Mouse (Mus musculus): ENCODE results near the gene Ddx42.
A peak's percentile ranks its signal among the peaks of the same experiment; 100 is the strongest.

Ddx42 gene

GRCm38 (mm10) chr11:106269060-106269431 is 52.3 kb downstream of the Ddx42 start:
- DNase-seq = peak; percentile 26

- DNase-seq = no peak
These were observed 54.5 kb downstream of the Ddx42 start for GRCm38 (mm10) chr11:106271131-106271793.

- DNase-seq = peak; percentile 22
These were observed 55.3 kb downstream of the Ddx42 start for GRCm38 (mm10) chr11:106271794-106272643.

GRCm38 (mm10) chr11:106272644-106273310 is 56.1 kb downstream of the Ddx42 start, which contains the start of gene Smarcd2:
Smarcd2 (minus strand) TSS chr11:106272972.
- peak; percentile 99 for DNase-seq

DNA sequence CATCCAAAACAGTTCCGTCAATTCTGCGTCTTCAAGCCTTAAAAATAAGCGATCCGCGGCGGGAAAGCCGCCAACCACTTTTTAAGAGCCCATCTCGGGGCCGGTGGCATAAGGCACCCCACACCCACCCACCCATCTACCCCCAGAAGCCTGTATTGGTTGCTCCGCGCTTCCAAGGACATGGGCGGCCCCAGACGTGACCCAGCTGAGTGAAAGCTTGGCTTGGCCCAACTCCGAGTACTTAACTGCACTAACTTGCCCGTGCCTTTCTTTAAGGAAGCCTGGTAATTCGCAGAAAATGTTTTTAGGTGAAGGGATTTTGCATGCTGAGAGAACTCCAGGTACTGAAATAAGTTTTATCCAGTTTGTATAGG is 56.6 kb downstream of the Ddx42 start:
- DNase-seq = no peak

DNA sequence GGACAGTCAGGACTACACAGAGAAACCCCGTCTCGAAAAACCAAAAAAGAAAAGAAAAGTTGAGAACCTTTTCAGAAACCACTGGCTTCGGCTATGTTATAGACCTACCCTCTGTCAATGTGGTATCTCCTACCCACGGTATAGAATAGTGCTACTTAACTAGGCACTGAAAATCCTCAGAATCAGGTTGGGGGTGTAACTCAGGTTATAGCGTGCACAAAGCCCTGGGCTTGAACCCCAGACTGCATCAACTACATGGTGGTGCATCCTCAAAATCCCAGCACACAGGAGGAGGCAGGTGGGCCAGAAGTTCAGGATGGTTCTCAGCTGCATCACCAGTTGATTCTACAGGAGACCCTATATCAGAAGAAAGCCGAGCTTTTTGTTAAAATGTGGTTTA is 57.1 kb downstream of the Ddx42 start:
- no peak for DNase-seq

GRCm38 (mm10) chr11:106274374-106274773 is 57.6 kb downstream of the Ddx42 start:
- no peak for DNase-seq

DNA sequence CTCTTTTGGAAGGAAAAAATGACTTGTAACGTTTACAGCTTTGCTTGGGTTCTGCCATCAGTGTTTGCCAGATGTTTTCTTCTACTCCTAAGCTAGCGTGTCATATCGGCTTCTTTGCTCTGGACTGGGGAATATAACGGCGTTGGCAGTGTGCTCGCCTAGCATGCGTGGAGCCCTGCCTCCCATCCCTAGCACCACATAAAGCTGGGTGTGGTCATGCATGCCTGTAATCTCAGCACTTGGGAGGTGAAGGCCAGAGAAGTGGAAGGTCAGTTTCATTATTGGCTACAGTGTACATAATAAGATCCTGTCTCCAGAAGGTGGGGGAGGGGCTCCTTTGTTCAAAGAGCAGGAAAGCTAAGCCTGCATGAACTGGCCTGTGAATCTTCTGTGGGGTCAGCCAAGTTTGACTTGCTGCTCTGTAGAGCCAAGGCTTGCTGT is 58.3 kb downstream of the Ddx42 start:
- DNase-seq = no peak

DNA sequence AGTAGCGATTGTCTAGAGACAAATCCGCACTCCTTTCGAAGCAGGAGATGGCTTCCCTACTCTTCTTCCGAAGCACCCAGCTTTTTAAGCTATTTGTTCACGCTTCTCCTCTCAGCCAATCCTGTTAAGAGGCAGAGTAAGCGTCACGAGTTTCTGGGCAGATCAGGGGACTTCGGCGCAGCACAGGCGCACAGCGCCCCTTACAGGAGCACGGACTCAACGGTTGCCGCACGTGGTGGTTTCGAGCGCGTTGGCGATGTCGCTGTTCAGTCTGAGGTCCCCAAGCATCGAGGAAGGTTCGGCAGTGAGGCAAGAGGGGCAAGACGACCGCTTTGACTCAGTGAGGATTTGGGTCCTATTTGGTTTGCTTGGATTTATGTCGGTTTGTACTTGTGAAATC is 59.7 kb downstream of the Ddx42 start, which contains the start of gene Tcam1:
Tcam1 (plus strand) TSS at position 219 of the 400 bp plus-strand sequence.
- DNase-seq = peak; percentile 96

DNA sequence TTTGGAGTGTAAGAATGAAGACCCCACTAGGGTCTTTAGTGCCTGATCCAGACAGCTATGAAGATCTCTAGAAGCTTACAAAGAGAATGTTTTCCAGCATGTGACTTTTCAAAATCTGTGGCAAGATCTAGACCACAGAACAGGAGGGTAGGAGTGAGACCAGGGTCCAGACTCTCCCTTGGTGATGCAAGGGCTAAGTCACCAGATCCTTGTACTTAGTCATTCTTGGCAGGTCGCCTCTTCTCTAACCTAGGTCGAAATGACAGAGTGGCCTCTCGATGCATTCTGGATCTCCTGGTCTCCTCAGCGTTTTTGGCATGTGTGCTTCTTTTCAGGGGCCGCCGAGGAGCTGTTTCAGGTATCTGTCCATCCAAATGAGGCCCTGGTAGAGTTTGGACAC is 65.7 kb downstream of the Ddx42 start:
- DNase-seq = no peak

GRCm38 (mm10) chr11:106283371-106283770 is 66.6 kb downstream of the Ddx42 start:
- no peak for DNase-seq

GRCm38 (mm10) chr11:106284126-106284525 is 67.4 kb downstream of the Ddx42 start:
- DNase-seq = no peak

- DNase-seq = no peak
These were observed 69.5 kb downstream of the Ddx42 start for GRCm38 (mm10) chr11:106286206-106286605.

- no peak for DNase-seq
These were observed 70.3 kb downstream of the Ddx42 start for GRCm38 (mm10) chr11:106286987-106287386.

- peak; percentile 51 for DNase-seq
These were observed 72.6 kb downstream of the Ddx42 start for GRCm38 (mm10) chr11:106289369-106289768.

DNA sequence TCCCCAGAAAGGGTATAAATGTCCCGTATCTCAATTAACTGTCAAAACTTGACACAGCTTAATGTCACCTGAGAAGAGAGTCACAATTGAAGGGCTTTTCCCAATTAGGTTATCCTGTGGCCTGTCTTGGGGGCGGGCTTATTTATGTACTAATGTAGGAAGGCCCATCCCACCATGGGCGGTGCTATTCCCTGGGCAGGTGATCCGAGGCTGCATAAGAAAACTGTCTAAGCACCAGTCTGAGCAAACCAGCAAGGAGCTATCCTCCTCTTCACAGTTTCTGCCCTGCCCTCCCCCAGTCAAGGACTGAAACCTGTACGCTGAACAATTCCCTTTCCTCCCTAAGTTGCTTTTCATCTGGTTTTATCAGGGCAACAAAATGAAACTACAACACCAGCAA is 73.7 kb downstream of the Ddx42 start:
- DNase-seq = no peak

DNA sequence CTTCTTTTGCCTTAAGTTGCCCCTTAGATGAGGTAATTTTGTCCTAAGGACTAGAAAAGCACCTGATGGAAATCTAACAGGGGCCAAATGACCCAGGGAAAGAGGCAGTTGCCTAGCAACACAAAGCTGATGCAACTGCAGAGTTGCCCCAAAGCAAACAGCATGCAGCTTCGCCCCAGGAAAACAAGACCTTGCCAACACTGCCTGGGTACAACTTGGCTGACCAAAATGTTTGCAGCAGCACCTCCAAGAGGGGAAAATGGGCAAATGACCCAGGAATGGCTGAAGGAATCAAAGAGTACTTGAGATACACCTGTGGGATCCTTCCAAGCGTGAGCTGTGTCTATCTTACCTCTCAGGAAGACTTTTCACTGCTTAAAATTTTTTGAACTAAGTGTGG is 75.1 kb downstream of the Ddx42 start:
- no peak for DNase-seq

Measured in kidney, adult 18-20 months (tissue).